Comparison of ENCODE assay signal across 14 mouse cellular contexts in genomic region chr5:58025759-58026158, GRCm38 (mm10).
DNase-seq lines count a peak whose midpoint lies in the region; ATAC-seq lines count a peak whose summit lies in the region.
"Had no signal": no experiment of that assay in that cellular context is flagged by ENCODE, and none has a peak within 500 bp of the region (broad histone marks: within the 10 kb centered on the region; RNA-seq: fewer than 3 reads in every experiment).

No protein-coding gene starts in this region.

- peak; percentile 14 for DNase-seq in hindbrain, embryonic 11.5 days (ENCODE audit: low spot score)
- no peak for DNase-seq in hindbrain, embryonic 10.5 days (ENCODE audit: low spot score)
- peak; percentile 57 for DNase-seq in embryo, embryonic 10 days (ENCODE audit: low spot score)
- DNase-seq in gonadal fat pad, adult 2 months (ENCODE audit: low read depth): peak; percentile 26
- DNase-seq in thymus, postnatal 36 days: no peak
- no peak for DNase-seq in T-cell, adult 2 months (ENCODE audit: low spot score)
- no peak for DNase-seq in layer of hippocampus, postnatal 10 days (ENCODE audit: low spot score in 2 of 2)
- DNase-seq: adrenal gland, adult 8-10 months; cerebellum, adult 2 months; gastrocnemius, postnatal 10 days; kidney, adult 8-10 months; liver; thymus, postnatal 14 days had no signal

- H3K27me3 ChIP-seq in hindbrain, embryonic 11.5 days (ENCODE audit: control insufficient read depth, insufficient read depth, low read length): no peaks in the 10 kb centered on the region
- no peaks in the 10 kb centered on the region for H3K27me3 ChIP-seq in hindbrain, embryonic 10.5 days (ENCODE audit: insufficient read depth, poor library complexity, severe bottlenecking)
- H3K27me3 ChIP-seq in midbrain, embryonic 16.5 days (ENCODE audit: control insufficient read depth, insufficient read depth, low read depth, low read length): no peaks in the 10 kb centered on the region

- no peak for ATAC-seq in hindbrain, embryonic 11.5 days (ENCODE audit: low FRiP score)
- ATAC-seq in midbrain, embryonic 16.5 days: peak; percentile 71; the same call in 1 of the 2 replicates

- WGBS in hindbrain, embryonic 11.5 days: 57% methylated on average over 8 of the region's 8 CpGs
- 50% methylated on average over 8 of the region's 8 CpGs for WGBS in hindbrain, embryonic 10.5 days
- 31% methylated on average over 8 of the region's 8 CpGs for WGBS in midbrain, embryonic 16.5 days

- no peak overlapping the region for H3K9ac ChIP-seq in hindbrain, embryonic 11.5 days (ENCODE audit: low read depth, low read length)
- no peak overlapping the region for H3K9ac ChIP-seq in midbrain, embryonic 16.5 days (ENCODE audit: low read depth, low read length)

- no peaks in the 10 kb centered on the region for H3K9me3 ChIP-seq in hindbrain, embryonic 11.5 days (ENCODE audit: control insufficient read depth, low read length)
- H3K9me3 ChIP-seq in hindbrain, embryonic 10.5 days: no peaks in the 10 kb centered on the region
- H3K9me3 ChIP-seq in midbrain, embryonic 16.5 days (replicated peaks; ENCODE audit: control insufficient read depth, low read length, poor library complexity, severe bottlenecking): no peaks in the 10 kb centered on the region

- no peak overlapping the region for H3K4me2 ChIP-seq in hindbrain, embryonic 11.5 days (replicated peaks; ENCODE audit: low read depth, low read length)
- 0 out of 2 replicates have a peak overlapping the region, but pooled peaks have one; percentile 4 for H3K4me2 ChIP-seq in midbrain, embryonic 16.5 days (ENCODE audit: low read length)

- no peaks in the 10 kb centered on the region for H3K4me1 ChIP-seq in hindbrain, embryonic 11.5 days (replicated peaks; ENCODE audit: control insufficient read depth, insufficient read depth, low read length)
- peaks cover 3% of the 10 kb centered on the region; the same call in 1 of the 2 replicates for H3K4me1 ChIP-seq in hindbrain, embryonic 10.5 days (replicated peaks)
- H3K4me1 ChIP-seq in midbrain, embryonic 16.5 days (ENCODE audit: control insufficient read depth, insufficient read depth, low read length): peaks cover 7% of the 10 kb centered on the region; the same call in 1 of the 2 replicates

- no peak overlapping the region for H3K27ac ChIP-seq in hindbrain, embryonic 11.5 days (ENCODE audit: low read depth, low read length)
- no peak overlapping the region for H3K27ac ChIP-seq in hindbrain, embryonic 10.5 days
- peak overlapping the region; percentile 4; the same call in 1 of the 2 replicates for H3K27ac ChIP-seq in midbrain, embryonic 16.5 days (ENCODE audit: low read length)

- no peak overlapping the region for H3K4me3 ChIP-seq in hindbrain, embryonic 11.5 days (ENCODE audit: low read depth, low read length)
- H3K4me3 ChIP-seq in hindbrain, embryonic 10.5 days: no peak overlapping the region
- H3K4me3 ChIP-seq in midbrain, embryonic 16.5 days (ENCODE audit: low read depth, low read length): no peak overlapping the region

- H3K36me3 ChIP-seq in hindbrain, embryonic 11.5 days (ENCODE audit: control insufficient read depth, insufficient read depth, low read length): no peaks in the 10 kb centered on the region
- H3K36me3 ChIP-seq in hindbrain, embryonic 10.5 days: no peaks in the 10 kb centered on the region
- H3K36me3 ChIP-seq in midbrain, embryonic 16.5 days (ENCODE audit: control insufficient read depth, insufficient read depth, low read length): no peaks in the 10 kb centered on the region

Comparison
In these comparisons a context has a peak if more than half of its experiments do, and no peak if none do; other contexts are left out.
1. DNase-seq: peak in hindbrain, embryonic 11.5 days (single experiment), embryo, embryonic 10 days (single experiment) and gonadal fat pad, adult 2 months (single experiment); none in hindbrain, embryonic 10.5 days (single experiment), thymus, postnatal 36 days (0 of 2), T-cell, adult 2 months (single experiment) and layer of hippocampus, postnatal 10 days (0 of 2).